Mouse (Mus musculus): ENCODE results near the gene Zhx3. TPM values are rescaled to one million over a fixed set of nuclear protein-coding genes. Genes with fewer than 3 reads are reported as not detected.

Gene Zhx3
- polyA plus RNA-seq, 1 experiment, result 7.8 TPM

DNA sequence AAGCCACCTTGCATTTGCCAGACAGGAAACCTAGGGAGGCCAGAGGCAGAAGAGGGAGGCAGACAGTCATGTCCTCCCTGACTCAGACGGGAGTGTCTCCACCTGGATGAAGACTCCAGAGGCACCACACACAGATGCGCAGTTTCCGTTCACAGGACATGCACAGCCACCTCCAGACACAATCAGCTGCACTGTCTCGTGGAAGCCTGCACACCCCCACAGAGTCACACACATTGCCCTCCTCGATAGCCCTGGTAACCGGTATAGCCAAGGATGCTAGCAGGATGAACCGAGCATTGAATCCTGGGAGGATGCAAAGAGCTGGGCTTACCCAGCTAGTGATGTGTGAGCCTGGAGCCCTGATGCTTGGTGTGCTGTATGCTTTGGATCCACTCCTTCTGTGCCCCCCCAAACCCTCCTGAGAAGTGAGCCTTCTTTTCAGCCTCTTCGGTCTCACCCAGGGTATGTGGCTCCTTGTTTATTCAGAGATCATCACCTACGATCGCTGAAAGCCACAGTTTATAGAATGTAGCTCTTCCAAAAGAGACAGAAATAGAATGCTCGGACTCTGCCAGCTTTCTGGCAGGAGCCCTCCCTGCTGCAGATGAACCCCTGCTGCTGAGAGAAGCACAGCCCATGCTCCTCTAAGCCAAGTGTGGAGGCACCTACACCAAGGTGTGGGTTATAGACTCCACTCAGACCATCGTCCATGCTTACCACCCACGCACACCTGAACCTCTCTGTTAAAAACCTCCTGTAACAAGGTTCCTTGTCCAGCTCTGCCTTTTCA lies 43.2 kb upstream of the Zhx3 start:
- H3K4me3 ChIP-seq (ENCODE audit: control insufficient read depth, insufficient read depth, low read length), result no peak overlapping the region
- no peaks in the 10 kb centered on the region for H3K4me1 ChIP-seq (replicated peaks; ENCODE audit: control insufficient read depth, insufficient read depth, low read length)
- WGBS, result 92% methylated on average over 13 of the region's 13 CpGs
- no peak for DNase-seq
- TF ChIP-seq POLR2A (IDR thresholded peaks at IDR 0.05; ENCODE audit: control insufficient read depth, extremely low read depth, insufficient read depth, low read length, poor library complexity) (no peak), CTCF (IDR thresholded peaks at IDR 0.05; ENCODE audit: borderline replicate concordance, control insufficient read depth, extremely low read depth, insufficient read depth, low read length, poor library complexity) (no peak)
- no peaks in the 10 kb centered on the region for H3K36me3 ChIP-seq (ENCODE audit: control insufficient read depth, insufficient read depth, low read length)
- no peak overlapping the region for H3K27ac ChIP-seq (ENCODE audit: control insufficient read depth, insufficient read depth, low read length)
- peaks cover 10% of the 10 kb centered on the region for H3K27me3 ChIP-seq (ENCODE audit: control insufficient read depth, insufficient read depth, low read length)

DNA sequence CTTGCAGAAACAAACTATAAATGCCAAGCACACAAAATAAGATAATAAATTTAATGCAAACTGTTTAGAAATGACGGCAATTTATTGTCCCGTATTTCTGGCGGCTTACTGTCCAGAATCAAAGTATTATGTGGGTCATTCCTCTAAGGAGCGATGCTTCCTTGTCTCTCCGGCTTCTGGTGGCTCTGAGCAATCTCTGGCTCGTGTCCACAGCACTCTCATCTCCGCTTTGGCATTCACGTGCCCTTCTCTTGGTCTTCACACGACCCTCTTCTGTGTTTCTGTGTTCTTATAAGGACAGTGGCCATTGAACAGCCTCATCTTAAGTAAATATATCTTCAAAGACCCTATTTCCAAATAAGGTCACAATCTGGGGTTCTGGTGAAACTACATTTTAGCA lies 41.9 kb upstream of the Zhx3 start:
- H3K27ac ChIP-seq (ENCODE audit: control insufficient read depth, insufficient read depth, low read length), result no peak overlapping the region
- H3K36me3 ChIP-seq (ENCODE audit: control insufficient read depth, insufficient read depth, low read length), result no peaks in the 10 kb centered on the region
- peaks cover 11% of the 10 kb centered on the region for H3K27me3 ChIP-seq (ENCODE audit: control insufficient read depth, insufficient read depth, low read length)
- no peak for DNase-seq
- WGBS, result 84% methylated on average over 9 of the region's 9 CpGs
- TF ChIP-seq CTCF (IDR thresholded peaks at IDR 0.05; ENCODE audit: borderline replicate concordance, control insufficient read depth, extremely low read depth, insufficient read depth, low read length, poor library complexity) (no peak), POLR2A (IDR thresholded peaks at IDR 0.05; ENCODE audit: control insufficient read depth, extremely low read depth, insufficient read depth, low read length, poor library complexity) (no peak)
- no peaks in the 10 kb centered on the region for H3K4me1 ChIP-seq (replicated peaks; ENCODE audit: control insufficient read depth, insufficient read depth, low read length)
- no peak overlapping the region for H3K4me3 ChIP-seq (ENCODE audit: control insufficient read depth, insufficient read depth, low read length)

DNA sequence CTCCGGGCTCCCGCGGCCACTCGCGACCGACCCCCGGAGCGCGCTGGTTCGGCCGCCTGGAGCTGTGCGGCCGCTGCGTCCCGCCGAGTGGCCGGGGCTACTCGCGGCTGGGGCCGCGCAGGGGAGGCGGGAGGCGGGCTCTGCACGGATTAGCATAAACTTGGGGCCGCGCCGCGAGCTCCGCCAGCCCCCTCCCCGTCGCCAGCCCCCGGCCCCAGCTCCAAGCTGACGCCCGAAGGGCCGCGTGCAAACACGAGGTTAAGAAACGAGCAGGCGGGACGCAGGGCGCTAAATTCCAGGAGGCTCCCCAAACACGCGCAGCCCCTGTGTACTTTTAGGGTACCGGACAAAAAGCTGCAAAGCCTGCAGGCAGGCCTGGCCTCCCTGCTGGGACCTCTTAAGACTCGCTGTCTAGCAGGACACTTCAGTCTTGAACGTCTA lies 39.5 kb upstream of the Zhx3 start, which contains the start of gene Emilin3:
TSS of gene Emilin3 (minus strand) at position 98 of the 441 bp plus-strand sequence.
- no peaks in the 10 kb centered on the region for H3K4me1 ChIP-seq (replicated peaks; ENCODE audit: control insufficient read depth, insufficient read depth, low read length)
- peaks cover 11% of the 10 kb centered on the region for H3K27me3 ChIP-seq (ENCODE audit: control insufficient read depth, insufficient read depth, low read length)
- no peak within 1 kb of the TSS for H3K27ac ChIP-seq (ENCODE audit: control insufficient read depth, insufficient read depth, low read length)
- TF ChIP-seq POLR2A (IDR thresholded peaks at IDR 0.05; ENCODE audit: control insufficient read depth, extremely low read depth, insufficient read depth, low read length, poor library complexity), result no peak
- no peak for DNase-seq
- no peak within 1 kb of the TSS for H3K4me3 ChIP-seq (ENCODE audit: control insufficient read depth, insufficient read depth, low read length)
- H3K36me3 ChIP-seq (ENCODE audit: control insufficient read depth, insufficient read depth, low read length), result no peaks in the 10 kb centered on the region
- 4% methylated on average over 46 of the region's 46 CpGs for WGBS

DNA sequence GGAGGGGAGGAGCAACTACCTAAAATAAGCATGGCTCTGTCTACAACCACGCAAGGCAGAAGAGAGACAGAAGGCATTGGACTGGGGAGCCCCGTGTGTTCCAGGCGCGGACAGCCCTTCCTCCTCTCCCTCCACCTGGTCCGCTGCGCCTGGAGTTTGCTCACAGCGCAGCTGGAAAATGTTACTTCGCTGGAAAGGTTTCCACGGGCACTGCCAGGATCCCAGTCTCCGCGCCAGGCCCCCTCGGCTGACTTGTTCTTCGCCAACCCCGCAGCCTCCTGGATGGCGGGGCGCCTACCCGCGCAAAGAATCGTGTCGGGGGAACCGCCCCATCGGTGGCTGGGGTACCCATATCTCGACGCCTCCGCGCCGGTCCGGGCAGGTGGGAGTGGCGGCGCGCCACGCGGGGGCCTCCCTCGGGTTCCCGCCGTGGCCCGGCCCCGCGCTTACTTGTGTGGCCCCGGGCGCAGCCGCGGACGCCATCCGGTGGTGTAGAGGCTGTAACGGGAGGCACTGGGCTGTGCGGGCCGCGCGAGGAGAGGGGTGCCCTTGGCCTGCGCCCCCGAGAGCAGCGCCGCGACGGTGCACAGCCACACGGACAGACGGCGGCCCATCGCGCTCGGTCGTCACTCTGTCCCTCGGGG lies 38.9 kb upstream of the Zhx3 start:
- no peak for DNase-seq
- no peak overlapping the region for H3K4me3 ChIP-seq (ENCODE audit: control insufficient read depth, insufficient read depth, low read length)
- H3K27ac ChIP-seq (ENCODE audit: control insufficient read depth, insufficient read depth, low read length), result no peak overlapping the region
- WGBS, result 6% methylated on average over 64 of the region's 64 CpGs
- TF ChIP-seq POLR2A (IDR thresholded peaks at IDR 0.05; ENCODE audit: control insufficient read depth, extremely low read depth, insufficient read depth, low read length, poor library complexity) (no peak), CTCF (IDR thresholded peaks at IDR 0.05; ENCODE audit: borderline replicate concordance, control insufficient read depth, extremely low read depth, insufficient read depth, low read length, poor library complexity) (no peak)
- no peaks in the 10 kb centered on the region for H3K4me1 ChIP-seq (replicated peaks; ENCODE audit: control insufficient read depth, insufficient read depth, low read length)
- H3K27me3 ChIP-seq (ENCODE audit: control insufficient read depth, insufficient read depth, low read length), result peaks cover 11% of the 10 kb centered on the region
- no peaks in the 10 kb centered on the region for H3K36me3 ChIP-seq (ENCODE audit: control insufficient read depth, insufficient read depth, low read length)

DNA sequence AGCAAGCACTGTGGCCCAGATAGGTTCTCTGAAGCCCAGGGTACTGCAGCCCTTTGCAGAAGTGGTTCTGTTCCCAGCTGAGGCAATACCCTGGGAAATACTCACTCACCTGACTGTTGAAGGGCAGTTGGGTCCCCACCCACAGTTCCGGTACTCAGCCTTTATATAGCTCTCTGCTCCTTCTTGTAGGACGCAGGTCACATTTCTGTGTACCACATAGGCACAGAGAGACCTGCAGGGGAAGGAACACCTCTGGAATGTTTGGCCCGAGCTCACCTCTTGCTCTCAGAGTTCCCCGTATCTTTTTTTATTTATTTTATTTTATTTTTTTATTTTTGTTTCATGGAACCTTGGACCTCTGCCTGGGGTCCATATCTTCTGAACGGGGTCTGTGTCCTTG lies 37.8 kb upstream of the Zhx3 start:
- Histone ChIP-seq H3K4me3 (ENCODE audit: control insufficient read depth, insufficient read depth, low read length) (no peak overlapping the region), H3K27me3 (ENCODE audit: control insufficient read depth, insufficient read depth, low read length) (peaks cover 11% of the 10 kb centered on the region), H3K4me1 (replicated peaks; ENCODE audit: control insufficient read depth, insufficient read depth, low read length) (no peaks in the 10 kb centered on the region), H3K27ac (ENCODE audit: control insufficient read depth, insufficient read depth, low read length) (no peak overlapping the region), H3K36me3 (ENCODE audit: control insufficient read depth, insufficient read depth, low read length) (no peaks in the 10 kb centered on the region)
- 87% methylated on average over 5 of the region's 5 CpGs for WGBS
- no peak for TF ChIP-seq CTCF (IDR thresholded peaks at IDR 0.05; ENCODE audit: borderline replicate concordance, control insufficient read depth, extremely low read depth, insufficient read depth, low read length, poor library complexity)
- TF ChIP-seq POLR2A (IDR thresholded peaks at IDR 0.05; ENCODE audit: control insufficient read depth, extremely low read depth, insufficient read depth, low read length, poor library complexity), result no peak
- DNase-seq, result no peak

DNA sequence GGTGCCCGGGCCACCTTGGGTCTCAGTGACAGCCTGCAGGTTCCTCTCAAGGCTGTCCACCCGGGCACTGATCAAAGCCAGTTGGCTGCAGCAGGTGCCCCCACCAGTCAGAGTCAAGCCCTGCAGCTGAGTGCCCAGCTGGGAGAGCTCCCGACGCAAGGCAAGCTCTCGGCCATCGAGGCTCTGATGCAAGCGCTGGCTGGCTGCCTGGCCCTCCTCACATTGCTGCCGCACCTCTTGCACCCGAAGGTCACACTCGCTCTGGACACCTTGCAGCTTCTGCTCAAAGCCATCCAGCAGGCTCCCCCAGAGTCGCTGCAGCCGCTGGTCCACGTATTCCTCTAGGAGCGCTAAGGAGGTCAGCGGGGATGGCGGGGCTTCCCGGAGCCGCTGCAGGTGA lies 35.8 kb upstream of the Zhx3 start:
- peaks cover 11% of the 10 kb centered on the region for H3K27me3 ChIP-seq (ENCODE audit: control insufficient read depth, insufficient read depth, low read length)
- TF ChIP-seq POLR2A (IDR thresholded peaks at IDR 0.05; ENCODE audit: control insufficient read depth, extremely low read depth, insufficient read depth, low read length, poor library complexity), result no peak
- H3K4me1 ChIP-seq (replicated peaks; ENCODE audit: control insufficient read depth, insufficient read depth, low read length), result no peaks in the 10 kb centered on the region
- no peak overlapping the region for H3K4me3 ChIP-seq (ENCODE audit: control insufficient read depth, insufficient read depth, low read length)
- 70% methylated on average over 18 of the region's 18 CpGs for WGBS
- H3K36me3 ChIP-seq (ENCODE audit: control insufficient read depth, insufficient read depth, low read length), result no peaks in the 10 kb centered on the region
- no peak for DNase-seq
- H3K27ac ChIP-seq (ENCODE audit: control insufficient read depth, insufficient read depth, low read length), result no peak overlapping the region

Measured in thymus, adult 2 months (tissue).